Mouse (Mus musculus) limb, embryonic 12.5 days (tissue): ENCODE measurements around the gene Sh3bp5l. TPM values are rescaled to one million over a fixed set of nuclear protein-coding genes. Genes with fewer than 3 reads are reported as not detected.

Source experiments
- ATAC-seq: fragments of 200-750 bp; cut with Nextera tagmentation; 2 replicates; pipeline ENCODE4 v1.8.0; 2017; ENCODE audit warnings: low read depth, moderate TSS enrichment; ENCODE audit not compliant: insufficient number of reproducible peaks, insufficient read depth, low FRiP score, low TSS enrichment
- H3K27ac ChIP-seq: fragments of 300-500 bp; sonication (generic); 2 replicates; pipeline ENCODE4 v1.5.1; 2016; ENCODE audit warnings: mild to moderate bottlenecking, moderate library complexity
- H3K27me3 ChIP-seq: fragments of 300-500 bp; sonication (generic); 2 replicates; pipeline ENCODE4 v1.6.1; 2016; ENCODE audit warnings: mild to moderate bottlenecking, moderate library complexity
- H3K36me3 ChIP-seq: fragments of 300-500 bp; sonication (generic); 2 replicates; pipeline ENCODE4 v1.6.1; 2016; ENCODE audit warnings: mild to moderate bottlenecking, moderate library complexity
- H3K4me1 ChIP-seq: fragments of 300-500 bp; sonication (generic); replicated peaks from 2 replicates; pipeline ENCODE4 v1.6.1; 2016
- H3K4me2 ChIP-seq: fragments of 300-500 bp; sonication (generic); 2 replicates; pipeline ENCODE4 v1.6.1; 2016; ENCODE audit warnings: mild to moderate bottlenecking, moderate library complexity
- H3K4me3 ChIP-seq: fragments of 300-500 bp; sonication (generic); replicated peaks from 2 replicates; pipeline ENCODE4 v1.5.1; 2016; ENCODE audit warnings: mild to moderate bottlenecking
- H3K9ac ChIP-seq: fragments of 300-500 bp; sonication (generic); replicated peaks from 2 replicates; pipeline ENCODE4 v1.6.1; 2016; ENCODE audit warnings: mild to moderate bottlenecking, moderate library complexity
- H3K9me3 ChIP-seq: fragments of 300-500 bp; sonication (generic); 2 replicates; pipeline ENCODE4 v1.6.1; 2016; ENCODE audit warnings: mild to moderate bottlenecking, moderate library complexity
- WGBS: fragments of 180-500 bp; shearing (Covaris S2); methylation state at CpG from one replicate; pipeline ENCODE4 v1.1.7; 2016; 5-methylcytosine and 5-hydroxymethylcytosine counted together
- polyA plus RNA-seq: library from polyadenylated mRNA; unstranded; fragments of >200 nt; fragmentation: Nextera tagmentation; extraction: Ambion mirVana; gene quantifications from 2 replicates; pipeline ENCODE4 v1.2.1, GENCODE M21; 2016

Sh3bp5l gene
- polyA plus RNA-seq: 39.0 and 39.8 TPM in 2 replicates

DNA sequence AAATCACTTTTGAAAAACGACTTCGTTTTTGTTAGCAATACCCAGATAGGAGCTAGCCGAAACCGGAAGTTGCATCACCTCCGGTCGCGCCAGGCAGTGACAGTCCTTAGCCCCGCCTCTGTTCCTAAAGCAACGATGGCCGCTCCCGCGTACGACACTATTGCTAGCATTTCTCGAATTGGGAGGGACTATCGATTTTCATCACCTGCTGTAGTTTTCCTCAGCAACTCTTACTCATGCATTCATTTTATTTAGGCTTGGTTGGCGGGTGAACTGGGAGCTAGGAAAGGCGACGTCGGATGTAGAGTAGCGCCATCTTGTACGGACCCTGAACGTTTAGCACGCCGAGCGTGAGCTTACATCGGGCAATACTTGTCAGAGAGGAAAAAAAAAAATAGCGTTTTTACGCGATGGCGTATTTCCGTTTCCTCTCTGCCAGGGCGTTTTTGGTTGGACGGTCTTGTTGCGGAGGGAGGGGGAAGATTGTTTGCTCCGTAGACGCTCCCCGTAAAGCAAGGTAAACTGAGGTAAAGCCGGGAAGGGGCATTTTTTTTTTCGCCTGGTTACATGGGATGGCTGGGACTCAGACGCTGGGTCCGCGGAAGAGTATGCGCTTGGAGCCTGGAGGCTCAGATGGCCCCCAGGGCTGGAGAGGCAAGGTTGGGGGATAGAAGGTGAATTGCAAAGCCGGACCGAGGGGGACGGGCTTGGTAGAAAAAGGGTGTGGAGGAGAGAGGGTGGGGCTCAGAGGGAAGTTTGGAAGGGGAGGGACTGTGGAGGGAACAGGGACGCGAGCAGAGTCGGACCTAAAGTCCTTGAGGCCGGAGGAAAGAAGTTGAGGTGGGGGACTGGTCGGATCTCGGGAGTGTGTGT lies at the start of gene Sh3bp5l, which contains the start of gene Zfp672:
Gene Sh3bp5l, plus strand, starts transcription at position 449 of the 873 bp plus-strand sequence.
Gene Zfp672, minus strand, starts transcription at position 64 of the 873 bp plus-strand sequence.
- H3K27me3 ChIP-seq: no peaks in the 10 kb centered on the region
- H3K36me3 ChIP-seq: peaks cover 44% of the 10 kb centered on the region
- 0 out of 2 replicates have a peak, but pooled peaks cover 6% of the 10 kb centered on the region for H3K9me3 ChIP-seq
- ATAC-seq: peak; percentile 93
- peak within 1 kb of the TSS; percentile 83 for H3K9ac ChIP-seq
- H3K4me3 ChIP-seq: peak within 1 kb of the TSS; percentile 84
- H3K4me2 ChIP-seq: peak within 1 kb of the TSS; percentile 96
- H3K4me1 ChIP-seq: peaks cover 32% of the 10 kb centered on the region
- peak within 1 kb of the TSS; percentile 79 for H3K27ac ChIP-seq
- WGBS: under 1% methylated on average over 52 of the region's 52 CpGs

GRCm38 (mm10) chr11:58281970-58282496 lies 48.5 kb upstream of the Sh3bp5l start:
- Histone ChIP-seq H3K4me3 (no peak overlapping the region), H3K9me3 (no peaks in the 10 kb centered on the region), H3K4me2 (no peak overlapping the region), H3K4me1 (no peaks in the 10 kb centered on the region), H3K9ac (no peak overlapping the region), H3K27me3 (peaks cover 5% of the 10 kb centered on the region), H3K27ac (no peak overlapping the region), H3K36me3 (no peaks in the 10 kb centered on the region)
- WGBS: 89% methylated on average over 13 of the region's 13 CpGs
- no peak for ATAC-seq

- H3K4me3 ChIP-seq: no peak overlapping the region
Observed at GRCm38 (mm10) chr11:58282518-58282917, 48.0 kb upstream of the Sh3bp5l start.

GRCm38 (mm10) chr11:58289992-58290682 lies 40.4 kb upstream of the Sh3bp5l start:
- Histone ChIP-seq H3K4me2 (no peak overlapping the region), H3K4me3 (no peak overlapping the region), H3K4me1 (no peaks in the 10 kb centered on the region), H3K9ac (no peak overlapping the region), H3K36me3 (no peaks in the 10 kb centered on the region), H3K27me3 (no peaks in the 10 kb centered on the region; the same call in 1 of the 2 replicates), H3K27ac (no peak overlapping the region), H3K9me3 (no peaks in the 10 kb centered on the region)
- WGBS: 76% methylated on average over 9 of the region's 9 CpGs
- ATAC-seq: no peak

More at GRCm38 (mm10) chr11:58282518-58282917, 48.0 kb upstream of the Sh3bp5l start:
- no peak overlapping the region for H3K4me2 ChIP-seq
- H3K36me3 ChIP-seq: no peaks in the 10 kb centered on the region
- H3K9ac ChIP-seq: no peak overlapping the region
- H3K9me3 ChIP-seq: no peaks in the 10 kb centered on the region
- H3K27me3 ChIP-seq: peaks cover 5% of the 10 kb centered on the region
- H3K4me1 ChIP-seq: no peaks in the 10 kb centered on the region
- 79% methylated on average over 5 of the region's 5 CpGs for WGBS
- no peak for ATAC-seq
- H3K27ac ChIP-seq: no peak overlapping the region

- no peak overlapping the region for H3K9ac ChIP-seq
- ATAC-seq: no peak
- H3K4me2 ChIP-seq: no peak overlapping the region
- H3K9me3 ChIP-seq: no peaks in the 10 kb centered on the region
- H3K36me3 ChIP-seq: no peaks in the 10 kb centered on the region
- H3K27ac ChIP-seq: no peak overlapping the region
- H3K4me1 ChIP-seq: no peaks in the 10 kb centered on the region
- WGBS: 81% methylated on average over 4 of the region's 4 CpGs
- no peak overlapping the region for H3K4me3 ChIP-seq
- H3K27me3 ChIP-seq: no peaks in the 10 kb centered on the region; the same call in 1 of the 2 replicates
Observed at GRCm38 (mm10) chr11:58290812-58291211, 39.7 kb upstream of the Sh3bp5l start.

- WGBS: 52% methylated on average over 4 of the region's 4 CpGs
- no peak for ATAC-seq
- H3K9me3 ChIP-seq: no peaks in the 10 kb centered on the region
- no peak overlapping the region for H3K27ac ChIP-seq
- H3K4me2 ChIP-seq: no peak overlapping the region
- no peaks in the 10 kb centered on the region for H3K36me3 ChIP-seq
- H3K9ac ChIP-seq: no peak overlapping the region
- no peaks in the 10 kb centered on the region; the same call in 1 of the 2 replicates for H3K27me3 ChIP-seq
- no peaks in the 10 kb centered on the region for H3K4me1 ChIP-seq
- H3K4me3 ChIP-seq: no peak overlapping the region
Observed at GRCm38 (mm10) chr11:58292791-58293190, 37.7 kb upstream of the Sh3bp5l start.

- Histone ChIP-seq H3K9me3 (no peaks in the 10 kb centered on the region), H3K4me2 (no peak overlapping the region), H3K36me3 (no peaks in the 10 kb centered on the region), H3K27me3 (no peaks in the 10 kb centered on the region), H3K9ac (no peak overlapping the region), H3K27ac (no peak overlapping the region), H3K4me1 (no peaks in the 10 kb centered on the region; the same call in 1 of the 2 replicates), H3K4me3 (no peak overlapping the region)
- ATAC-seq: no peak
- 84% methylated on average over 6 of the region's 6 CpGs for WGBS
Observed at GRCm38 (mm10) chr11:58297396-58297795, 33.1 kb upstream of the Sh3bp5l start.

GRCm38 (mm10) chr11:58301057-58301456 lies 29.5 kb upstream of the Sh3bp5l start:
- no peak overlapping the region for H3K9ac ChIP-seq

GRCm38 (mm10) chr11:58301837-58302754 lies 28.4 kb upstream of the Sh3bp5l start:
- Histone ChIP-seq H3K4me3 (peak overlapping the region; percentile 56), H3K27me3 (no peaks in the 10 kb centered on the region), H3K9me3 (no peaks in the 10 kb centered on the region), H3K36me3 (no peaks in the 10 kb centered on the region), H3K4me2 (peak overlapping the region; percentile 55), H3K9ac (peak overlapping the region; percentile 56), H3K4me1 (peaks cover 5% of the 10 kb centered on the region), H3K27ac (peak overlapping the region; percentile 91)
- ATAC-seq: peak; percentile 89
- WGBS: under 1% methylated on average over 36 of the region's 36 CpGs

More at GRCm38 (mm10) chr11:58301057-58301456, 29.5 kb upstream of the Sh3bp5l start:
- no peak for ATAC-seq
- no peaks in the 10 kb centered on the region for H3K9me3 ChIP-seq
- no peak overlapping the region for H3K27ac ChIP-seq
- peaks cover 5% of the 10 kb centered on the region for H3K4me1 ChIP-seq
- no peaks in the 10 kb centered on the region for H3K36me3 ChIP-seq
- WGBS: 10% methylated on average over 13 of the region's 13 CpGs
- peak overlapping the region; percentile 56 for H3K4me3 ChIP-seq
- H3K27me3 ChIP-seq: no peaks in the 10 kb centered on the region
- peak overlapping the region; percentile 55 for H3K4me2 ChIP-seq

- no peaks in the 10 kb centered on the region for H3K27me3 ChIP-seq
- 1% methylated on average over 26 of the region's 26 CpGs for WGBS
- peak overlapping the region; percentile 55 for H3K4me2 ChIP-seq
- H3K9me3 ChIP-seq: no peaks in the 10 kb centered on the region
- peak overlapping the region; percentile 56 for H3K4me3 ChIP-seq
- ATAC-seq: peak; percentile 57; the same call in 1 of the 2 replicates
- peak overlapping the region; percentile 56 for H3K9ac ChIP-seq
- peaks cover 13% of the 10 kb centered on the region for H3K4me1 ChIP-seq
- H3K36me3 ChIP-seq: no peaks in the 10 kb centered on the region
- H3K27ac ChIP-seq: peak overlapping the region; percentile 91
Observed at GRCm38 (mm10) chr11:58302774-58303445, 27.6 kb upstream of the Sh3bp5l start.
